Mouse (Mus musculus) thymus, postnatal 10 days (tissue): ENCODE measurements at regions not wholly inside any gene's neighbourhood (a gene's known extent, or its start where the extent isn't known, plus 50 kb on each side); places are given as distances from the start of the nearest gene placed in this dataset.

Experiments used
- DNase-seq, 2 experiments: peaks; one replicate each; pipeline ENCODE4 v3.0.0; 2021; ENCODE audit warnings: low spot score in 2 of 2

GRCm38 (mm10) chr13:117334125-117334524 lies 113.2 kb upstream of the Gm17509 start:
- no peak for DNase-seq

DNA sequence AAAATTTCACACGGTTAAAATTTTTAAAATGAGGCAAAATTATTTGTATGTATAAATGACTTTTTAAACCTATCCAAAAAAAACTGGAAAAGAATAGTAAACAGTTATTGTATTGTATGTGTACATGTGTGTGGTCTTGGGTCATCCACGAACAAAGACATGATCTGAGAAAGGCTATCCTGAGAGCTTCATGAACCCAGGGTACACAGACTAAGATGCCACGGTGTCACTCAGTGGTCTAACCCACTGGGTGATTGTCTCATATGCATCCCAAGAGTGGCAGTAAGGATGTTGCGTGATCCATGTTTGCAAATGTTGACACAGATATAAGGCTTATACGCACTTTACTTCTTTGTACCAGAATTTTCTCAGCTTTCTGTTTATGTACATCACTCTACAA lies 113.7 kb upstream of the Gm17509 start:
- DNase-seq: no peak

GRCm38 (mm10) chr13:117381086-117381595 lies 160.3 kb upstream of the Gm17509 start:
- no peak for DNase-seq

- DNase-seq: no peak
Observed at GRCm38 (mm10) chr13:117383480-117384137, 162.7 kb upstream of the Gm17509 start.

DNA sequence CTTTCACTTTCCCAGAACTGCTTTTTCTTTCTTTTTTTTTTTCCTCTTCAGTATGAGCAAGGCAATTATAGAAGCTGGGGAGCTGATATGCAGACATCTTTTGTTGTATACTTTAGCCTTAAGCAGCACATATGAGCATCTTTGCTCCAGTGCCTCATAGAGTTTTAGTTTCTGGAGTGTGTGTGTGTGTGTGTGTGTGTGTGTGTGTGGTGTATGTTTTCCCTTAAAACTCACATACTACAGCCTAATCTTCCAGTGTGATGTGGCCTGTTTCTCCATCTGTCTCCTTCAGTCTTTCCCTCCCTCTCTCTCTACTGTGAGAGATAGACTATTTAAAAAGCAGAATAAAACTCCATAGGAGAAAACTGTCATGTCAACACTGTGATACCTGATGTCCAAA lies 169.4 kb upstream of the Gm17509 start:
- DNase-seq: no peak

- DNase-seq: no peak
Observed at GRCm38 (mm10) chr13:117393488-117393887, 172.6 kb upstream of the Gm17509 start.

DNA sequence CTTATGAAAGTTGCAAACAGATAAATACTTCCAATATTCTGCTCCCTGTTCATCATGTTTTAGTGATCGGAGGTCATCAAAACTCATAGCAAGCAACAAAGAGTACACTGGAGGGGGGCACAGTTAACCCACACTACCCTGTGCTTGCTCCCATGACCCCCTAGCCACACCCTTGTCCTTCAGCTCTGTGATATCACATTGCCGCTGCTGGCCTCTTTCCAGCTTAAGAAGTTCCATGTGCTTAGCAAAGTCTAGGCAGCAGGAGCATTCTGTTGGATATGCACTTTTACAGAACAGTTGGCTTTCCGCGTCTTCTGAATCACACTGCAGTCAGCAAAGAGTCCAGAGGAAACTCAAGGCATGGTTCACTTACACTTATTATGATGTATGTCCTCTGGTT lies 180.4 kb upstream of the Gm17509 start:
- no peak for DNase-seq

DNA sequence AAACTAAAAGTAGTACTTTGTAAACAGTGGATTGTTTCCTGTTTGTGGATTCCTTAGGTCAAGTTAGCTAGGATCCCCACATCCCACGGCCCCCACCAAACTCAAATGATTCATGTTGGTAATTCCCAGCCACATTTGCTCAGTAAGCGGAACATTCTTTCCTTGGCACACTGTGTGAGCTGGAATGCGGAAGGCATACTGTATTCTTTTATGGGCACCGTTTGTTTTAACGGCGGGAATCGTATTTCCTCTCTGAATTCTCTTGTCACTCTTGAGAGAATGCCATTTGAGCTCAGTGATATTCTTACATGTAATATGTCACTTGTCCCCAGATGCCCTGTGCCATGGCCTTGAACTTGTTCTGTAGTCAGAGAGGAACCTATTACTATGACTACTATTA lies 189.1 kb upstream of the Gm17509 start:
- no peak for DNase-seq

DNA sequence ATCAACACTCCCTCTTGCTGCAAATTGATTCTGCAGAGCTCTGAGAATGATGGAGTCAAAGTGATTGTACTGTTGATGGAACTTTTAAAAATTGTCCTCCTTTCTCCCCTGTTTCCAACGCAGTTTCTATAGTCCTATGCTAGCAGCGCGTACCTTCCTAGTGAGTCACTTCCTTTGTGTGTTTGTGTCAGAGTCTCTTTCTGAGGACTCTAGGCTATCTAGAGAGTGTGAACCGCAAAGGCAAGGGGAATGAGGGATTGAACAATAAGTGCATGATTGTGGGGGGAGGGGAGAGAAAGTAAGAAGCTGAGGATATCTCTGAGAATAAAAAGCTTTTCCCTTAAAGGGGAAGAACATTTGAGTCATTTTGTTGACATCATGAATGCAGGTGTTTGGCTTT lies 188.5 kb upstream of the Hcn1 start:
- DNase-seq: no peak

DNA sequence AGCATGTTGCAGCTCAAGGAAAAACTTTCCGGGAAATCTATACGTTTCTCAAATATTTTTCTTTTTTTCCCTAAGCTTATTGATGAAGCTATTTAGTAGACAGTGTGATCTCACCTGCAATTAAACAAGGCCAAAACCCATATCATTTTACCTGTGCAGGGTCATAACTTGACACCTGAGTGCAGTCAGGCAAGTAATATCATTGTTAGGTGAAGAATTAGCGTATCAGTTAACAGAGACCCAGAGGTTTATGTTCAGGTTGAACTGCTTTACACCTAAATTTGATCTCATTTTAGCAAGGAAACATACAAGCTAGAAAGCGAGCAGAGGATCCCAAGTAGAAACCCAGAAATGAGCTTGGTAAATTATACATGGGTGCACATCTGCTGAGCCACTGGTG lies 178.6 kb upstream of the Hcn1 start:
- DNase-seq: no peak

- no peak for DNase-seq
Observed at GRCm38 (mm10) chr13:117425015-117425414, 177.1 kb upstream of the Hcn1 start.

DNA sequence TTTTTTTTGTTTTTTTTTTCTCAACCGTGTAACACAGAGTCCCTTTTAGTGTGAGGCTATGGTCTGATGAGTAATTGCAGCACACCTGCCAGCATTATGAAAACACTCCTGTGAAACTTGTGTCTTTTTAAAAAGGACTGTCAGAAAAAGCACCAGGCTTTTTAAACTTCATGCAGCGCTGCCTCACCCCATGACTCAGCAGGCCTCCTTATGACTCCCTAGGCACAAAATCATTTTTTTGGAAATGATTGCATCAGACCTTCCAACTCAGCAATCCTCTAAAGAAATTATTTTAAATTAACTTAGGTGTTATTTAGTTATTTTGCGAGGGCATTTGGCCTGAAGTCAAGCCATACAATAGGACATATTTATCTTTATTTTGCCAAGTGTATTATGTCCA lies 134.7 kb upstream of the Hcn1 start:
- DNase-seq: no peak

- no peak for DNase-seq
Observed at GRCm38 (mm10) chr13:117472726-117473125, 129.4 kb upstream of the Hcn1 start.

- no peak for DNase-seq
Observed at GRCm38 (mm10) chr13:117482624-117483023, 119.5 kb upstream of the Hcn1 start.

- no peak for DNase-seq
Observed at GRCm38 (mm10) chr13:117508746-117509145, 93.4 kb upstream of the Hcn1 start.

- peak in 1 of 2 experiments; percentile 26 for DNase-seq
Observed at GRCm38 (mm10) chr13:117550108-117550507, 52.0 kb upstream of the Hcn1 start.
